Mouse (Mus musculus) MEL (cell line): Measurements from ENCODE around the gene Adipor2. TPM values are rescaled to one million over a fixed set of nuclear protein-coding genes. Genes with fewer than 3 reads are reported as not detected.

Source experiments
- DNase-seq: peaks from one replicate; pipeline ENCODE4 v3.0.0; 2011; ENCODE audit warnings: low read depth, low spot score
- H3K27ac ChIP-seq: 2 replicates; pipeline ENCODE4 v1.5.1; 2012; ENCODE audit warnings: low read depth, mild to moderate bottlenecking, control low read depth, low read length, moderate library complexity; ENCODE audit not compliant: control insufficient read depth
- H3K27me3 ChIP-seq, 2 experiments: fragments of 150-350 bp in 1 of 2; sonication (generic) in 1 of 2; 2 replicates each; pipeline ENCODE4 v1.6.1; 2012; ENCODE audit warnings: low read length in 2 of 2, mild to moderate bottlenecking in 2 of 2, improper control_type of control experiment in 1 of 2, moderate library complexity in 1 of 2; ENCODE audit not compliant: insufficient read depth in 2 of 2, control insufficient read depth in 1 of 2
- H3K36me3 ChIP-seq, 2 experiments: 2 replicates each; pipeline ENCODE4 v1.6.1; 2012 to 2014; ENCODE audit warnings: low read length in 2 of 2, improper control_type of control experiment in 1 of 2, inconsistent platforms in 1 of 2, mild to moderate bottlenecking in 1 of 2; ENCODE audit not compliant: insufficient read depth in 2 of 2, control insufficient read depth in 1 of 2
- H3K4me1 ChIP-seq, 2 experiments: fragments of 150-350 bp in 1 of 2; sonication (generic) in 1 of 2; 2 replicates each; pipeline ENCODE4 v1.6.1; 2012; ENCODE audit warnings: low read length in 2 of 2, improper control_type of control experiment in 1 of 2, mild to moderate bottlenecking in 1 of 2; ENCODE audit not compliant: insufficient read depth in 2 of 2, control insufficient read depth in 1 of 2
- H3K4me3 ChIP-seq, 2 experiments: fragments of 150-350 bp in 1 of 2; sonication (generic) in 1 of 2; 2 replicates each; pipeline ENCODE4 v1.5.1; 2012; ENCODE audit warnings: low read depth in 2 of 2, low read length in 2 of 2, mild to moderate bottlenecking in 2 of 2, moderate library complexity in 2 of 2, control low read depth in 1 of 2, improper control_type of control experiment in 1 of 2; ENCODE audit not compliant: control insufficient read depth in 1 of 2, insufficient read depth in 1 of 2
- H3K79me2 ChIP-seq: 2 replicates; pipeline ENCODE4 v1.6.1; 2012; ENCODE audit warnings: mild to moderate bottlenecking, low read length, moderate library complexity; ENCODE audit not compliant: control insufficient read depth, poor library complexity, insufficient read depth
- H3K9ac ChIP-seq: 2 replicates; pipeline ENCODE4 v1.6.1; 2012; ENCODE audit warnings: low read depth, mild to moderate bottlenecking, control low read depth, low read length, moderate library complexity; ENCODE audit not compliant: control insufficient read depth, poor library complexity, severe bottlenecking
- H3K9me3 ChIP-seq: fragments of 150-350 bp; sonication (generic); replicated peaks from 2 replicates; pipeline ENCODE4 v1.6.1; 2012; ENCODE audit warnings: mild to moderate bottlenecking, low read length, improper control_type of control experiment, moderate library complexity; ENCODE audit not compliant: insufficient read depth
- CHD1 ChIP-seq: IDR thresholded peaks from 2 replicates; pipeline ENCODE4 v1.6.1; 2012; ENCODE audit warnings: low read depth, mild to moderate bottlenecking, inconsistent platforms, low read length, improper control_type of control experiment
- CTCF ChIP-seq, 3 experiments: IDR thresholded peaks in 2 of 3; conservative IDR thresholded peaks in 1 of 3; 2 replicates each; pipeline ENCODE4 v1.5.1; 2011 to 2012; ENCODE audit warnings: low read length in 3 of 3, low read depth in 2 of 3, mild to moderate bottlenecking in 2 of 3, improper control_type of control experiment in 1 of 3, inconsistent platforms in 1 of 3, mixed read lengths in 1 of 3, moderate library complexity in 1 of 3; ENCODE audit not compliant: control insufficient read depth in 1 of 3, insufficient read depth in 1 of 3, poor library complexity in 1 of 3, severe bottlenecking in 1 of 3
- E2F4 ChIP-seq: IDR thresholded peaks from 2 replicates; pipeline ENCODE4 v1.6.1; 2011; ENCODE audit warnings: low read depth, low read length, improper control_type of control experiment, borderline replicate concordance
- ELF1 ChIP-seq: IDR thresholded peaks from 2 replicates; pipeline ENCODE4 v1.6.1; 2014; ENCODE audit warnings: low read depth, mild to moderate bottlenecking, inconsistent platforms, low read length, improper control_type of control experiment, moderate library complexity
- GABPA ChIP-seq: IDR thresholded peaks from 2 replicates; pipeline ENCODE4 v1.6.1; 2012; ENCODE audit warnings: low read depth, mild to moderate bottlenecking, inconsistent platforms, low read length, improper control_type of control experiment, moderate library complexity
- JUND ChIP-seq: IDR thresholded peaks from 2 replicates; pipeline ENCODE4 v1.6.1; 2011; ENCODE audit warnings: low read depth, mild to moderate bottlenecking, improper control_type of control experiment, low read length
- KAT2A ChIP-seq: conservative IDR thresholded peaks from 2 replicates; pipeline ENCODE4 v1.6.1; 2012; ENCODE audit warnings: low read depth, low read length, improper control_type of control experiment, inconsistent platforms
- MAFK ChIP-seq: IDR thresholded peaks from 2 replicates; pipeline ENCODE4 v1.6.1; 2011; ENCODE audit warnings: low read depth, mild to moderate bottlenecking, low read length, improper control_type of control experiment, borderline replicate concordance
- MAZ ChIP-seq: IDR thresholded peaks from 2 replicates; pipeline ENCODE4 v1.6.1; 2012; ENCODE audit warnings: low read depth, mild to moderate bottlenecking, inconsistent platforms, low read length, improper control_type of control experiment
- MXI1 ChIP-seq: IDR thresholded peaks from 2 replicates; pipeline ENCODE4 v1.6.1; 2011; ENCODE audit warnings: mild to moderate bottlenecking, low read depth, low read length, improper control_type of control experiment
- NELFE ChIP-seq: IDR thresholded peaks from 2 replicates; pipeline ENCODE4 v1.6.1; 2011; ENCODE audit warnings: low read depth, low read length, improper control_type of control experiment
- NRF1 ChIP-seq: IDR thresholded peaks from 2 replicates; pipeline ENCODE4 v1.6.1; 2014; ENCODE audit warnings: low read depth, mild to moderate bottlenecking, inconsistent platforms, low read length, improper control_type of control experiment, moderate library complexity; ENCODE audit not compliant: poor library complexity, insufficient read depth, severe bottlenecking
- POLR2A ChIP-seq, 2 experiments: IDR thresholded peaks; 2 replicates each; pipeline ENCODE4 v1.6.1; 2011 to 2012; ENCODE audit warnings: low read length in 2 of 2, mild to moderate bottlenecking in 2 of 2, control low read depth in 1 of 2, improper control_type of control experiment in 1 of 2, low read depth in 1 of 2, moderate library complexity in 1 of 2; ENCODE audit not compliant: control insufficient read depth in 1 of 2, insufficient read depth in 1 of 2, poor library complexity in 1 of 2
- POLR2AphosphoS2 ChIP-seq: IDR thresholded peaks from 2 replicates; pipeline ENCODE4 v1.6.1; 2011; ENCODE audit warnings: low read length, improper control_type of control experiment
- POLR2AphosphoS5 ChIP-seq: IDR thresholded peaks from 2 replicates; pipeline ENCODE4 v1.6.1; 2012; ENCODE audit warnings: low read depth, borderline replicate concordance, mild to moderate bottlenecking, inconsistent platforms, low read length, moderate library complexity, mixed read lengths
- RAD21 ChIP-seq: IDR thresholded peaks from 2 replicates; pipeline ENCODE4 v1.6.1; 2011; ENCODE audit warnings: mild to moderate bottlenecking, low read depth, low read length, improper control_type of control experiment
- SMC3 ChIP-seq: IDR thresholded peaks from 2 replicates; pipeline ENCODE4 v1.6.1; 2011; ENCODE audit warnings: low read depth, low read length, improper control_type of control experiment
- TAL1 ChIP-seq: IDR thresholded peaks from 2 replicates; pipeline ENCODE4 v1.6.1; 2012; ENCODE audit warnings: mild to moderate bottlenecking, inconsistent platforms, low read length, moderate library complexity, mixed read lengths
- UBTF ChIP-seq: IDR thresholded peaks from 2 replicates; pipeline ENCODE4 v1.6.1; 2012; ENCODE audit warnings: low read depth, mild to moderate bottlenecking, inconsistent platforms, low read length, improper control_type of control experiment, moderate library complexity, borderline replicate concordance; ENCODE audit not compliant: insufficient read depth
- ZC3H11A ChIP-seq: IDR thresholded peaks from 2 replicates; pipeline ENCODE4 v1.6.1; 2012; ENCODE audit warnings: low read depth, mild to moderate bottlenecking, inconsistent platforms, low read length, improper control_type of control experiment
- ZMIZ1 ChIP-seq: IDR thresholded peaks from 2 replicates; pipeline ENCODE4 v1.6.1; 2012; ENCODE audit warnings: low read depth, mild to moderate bottlenecking, inconsistent platforms, low read length, improper control_type of control experiment, moderate library complexity
- ZNF384 ChIP-seq: IDR thresholded peaks from 2 replicates; pipeline ENCODE4 v1.6.1; 2012; ENCODE audit warnings: low read depth, mild to moderate bottlenecking, inconsistent platforms, low read length, improper control_type of control experiment
- polyA plus RNA-seq, 2 experiments: library from polyadenylated mRNA; stranded (reverse) in 1 of 2; unstranded in 1 of 2; fragments of >175 nt in 1 of 2; fragments of >200 nt in 1 of 2; gene quantifications; 2 replicates each; pipeline versions ENCODE4 v1.2.1 to v1.2.4; 2012; ENCODE audit warnings: low replicate concordance in 2 of 2, low read depth in 1 of 2; ENCODE audit not compliant: insufficient read length in 2 of 2, insufficient read depth in 1 of 2, missing spikeins in 1 of 2
- total RNA-seq: library from RNA; depleted of rRNA; stranded (reverse); fragments of 300-350 nt; gene quantifications from 2 replicates; pipeline ENCODE4 v1.2.3, GENCODE M21; 2012

Gene Adipor2
- total and polyA plus RNA-seq, 3 experiments, result 37.6 to 41.3 TPM; not detected in 1

DNA sequence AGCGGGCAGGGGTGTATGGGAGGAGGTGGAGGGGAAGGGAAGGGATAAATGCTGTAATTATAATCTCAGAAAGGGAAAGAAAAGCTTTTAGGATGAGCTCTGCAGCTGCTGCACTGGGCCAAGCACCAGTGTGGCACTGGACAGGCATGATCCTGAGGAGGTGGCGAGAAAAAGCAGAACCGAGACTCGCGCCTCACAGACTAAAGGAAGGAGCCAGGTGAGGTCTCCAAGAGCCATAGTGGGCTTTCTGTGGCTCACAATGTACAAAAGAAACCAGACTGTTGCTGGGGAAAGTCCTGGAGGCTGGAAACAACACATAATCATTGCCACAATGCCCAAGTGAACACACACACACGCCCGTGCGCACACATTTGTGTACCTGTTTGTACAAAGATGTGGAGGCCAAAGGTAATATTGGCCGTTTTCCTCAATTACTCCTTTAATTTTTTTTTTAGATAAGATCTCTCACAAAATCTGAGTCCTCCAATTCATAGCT, 66.8 kb downstream of the Adipor2 start:
- Histone ChIP-seq H3K4me3 (no peak overlapping the region), H3K9me3 (no peaks in the 10 kb centered on the region), H3K9ac (no peak overlapping the region), H3K27me3 (no peaks in the 10 kb centered on the region), H3K4me1 (no peaks in the 10 kb centered on the region), H3K36me3 (no peaks in the 10 kb centered on the region; a peak in 1 of 4 replicates), H3K79me2 (no peaks in the 10 kb centered on the region), H3K27ac (no peak overlapping the region)
- DNase-seq, result no peak
- TF ChIP-seq ZMIZ1, result no peak
- no peak for TF ChIP-seq JUND
- no peak for TF ChIP-seq ELF1
- TF ChIP-seq MAFK, result no peak

DNA sequence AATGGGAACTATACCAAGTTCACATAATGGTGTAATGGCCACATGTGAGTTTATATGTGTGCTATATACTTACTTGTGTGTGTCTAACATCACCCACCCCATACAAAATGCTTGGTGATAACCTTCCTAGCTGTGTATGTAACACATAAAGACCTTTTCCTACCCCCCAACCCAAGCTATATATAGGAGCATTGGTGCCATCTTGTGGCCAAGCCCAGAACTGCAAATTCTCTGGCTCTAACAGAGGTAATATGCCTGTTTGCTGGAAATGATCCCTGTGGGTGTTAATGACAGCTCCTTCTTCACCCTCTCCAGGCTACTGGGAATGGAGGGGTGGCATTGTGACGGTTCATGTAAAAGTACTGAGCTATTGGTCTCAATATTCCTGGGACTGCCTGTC, 69.3 kb downstream of the Adipor2 start:
- H3K27me3 ChIP-seq, result no peaks in the 10 kb centered on the region
- TF ChIP-seq ZC3H11A (peak; percentile 80), SMC3 (peak; percentile 89), CTCF (IDR thresholded peaks at IDR 0.05 in 2 of 3, conservative IDR thresholded peaks at IDR 0.05 in 1 of 3; ENCODE audit: control insufficient read depth in 1 of 3, insufficient read depth in 1 of 3, low read depth in 2 of 3, low read length in 3 of 3, poor library complexity in 1 of 3, severe bottlenecking in 1 of 3) (peak; percentile 67 to 95 (median 85)), UBTF (no peak), RAD21 (peak; percentile 91)
- TF ChIP-seq, all 39 proteins: peak for 4
- no peaks in the 10 kb centered on the region for H3K79me2 ChIP-seq
- DNase-seq, result peak; percentile 71
- no peak overlapping the region for H3K9ac ChIP-seq
- H3K27ac ChIP-seq, result no peak overlapping the region
- H3K4me3 ChIP-seq, result no peak overlapping the region
- no peaks in the 10 kb centered on the region for H3K36me3 ChIP-seq
- H3K9me3 ChIP-seq, result no peaks in the 10 kb centered on the region
- H3K4me1 ChIP-seq, result no peaks in the 10 kb centered on the region

DNA sequence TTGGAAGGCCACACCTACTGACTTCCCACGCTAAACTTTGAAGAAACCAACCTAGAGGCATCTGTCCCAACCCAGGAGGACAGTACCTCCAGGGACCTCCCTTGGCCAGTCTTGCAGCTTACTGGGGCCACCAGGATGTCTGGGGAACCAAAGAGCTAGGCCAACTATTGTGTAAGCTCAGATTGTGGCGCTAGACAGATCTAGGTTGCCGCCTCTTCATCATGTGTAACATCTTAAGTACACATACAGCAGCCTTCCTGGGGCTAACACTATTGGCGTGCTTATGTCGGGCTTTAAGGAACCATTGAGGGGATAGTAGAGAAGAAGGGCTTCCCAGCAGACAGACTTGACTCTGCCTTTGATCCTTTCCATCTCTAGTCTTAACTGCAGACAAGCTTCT, 69.7 kb downstream of the Adipor2 start:
- no peak for DNase-seq
- H3K27ac ChIP-seq, result no peak overlapping the region
- no peaks in the 10 kb centered on the region for H3K36me3 ChIP-seq
- TF ChIP-seq CHD1 (no peak), TAL1 (no peak), RAD21 (no peak), E2F4 (no peak), ZNF384 (no peak), GABPA (no peak), MXI1 (no peak), CTCF (IDR thresholded peaks at IDR 0.05 in 2 of 3, conservative IDR thresholded peaks at IDR 0.05 in 1 of 3; ENCODE audit: control insufficient read depth in 1 of 3, insufficient read depth in 1 of 3, low read depth in 2 of 3, low read length in 3 of 3, poor library complexity in 1 of 3, severe bottlenecking in 1 of 3) (no peak), NRF1 (no peak), POLR2AphosphoS2 (no peak), MAZ (no peak), NELFE (no peak), POLR2A (IDR thresholded peaks at IDR 0.05; ENCODE audit: control insufficient read depth in 1 of 2, insufficient read depth in 1 of 2, low read depth in 1 of 2, low read length in 2 of 2, poor library complexity in 1 of 2) (no peak), KAT2A (no peak), POLR2AphosphoS5 (no peak)
- H3K27me3 ChIP-seq, result no peaks in the 10 kb centered on the region
- no peaks in the 10 kb centered on the region for H3K79me2 ChIP-seq
- H3K9me3 ChIP-seq, result no peaks in the 10 kb centered on the region
- no peak overlapping the region for H3K4me3 ChIP-seq
- no peaks in the 10 kb centered on the region for H3K4me1 ChIP-seq
- H3K9ac ChIP-seq, result no peak overlapping the region
